Mouse (Mus musculus): ENCODE measurements at regions not wholly inside any gene's neighbourhood (a gene's known extent, or its start where the extent isn't known, plus 50 kb on each side); places are given as distances from the start of the nearest gene placed in this dataset.
"Not testable (repeated sequence)": the region's sequence is repeated elsewhere in the genome, so short reads cannot be mapped to it uniquely, and the experiment has no call there.

DNA sequence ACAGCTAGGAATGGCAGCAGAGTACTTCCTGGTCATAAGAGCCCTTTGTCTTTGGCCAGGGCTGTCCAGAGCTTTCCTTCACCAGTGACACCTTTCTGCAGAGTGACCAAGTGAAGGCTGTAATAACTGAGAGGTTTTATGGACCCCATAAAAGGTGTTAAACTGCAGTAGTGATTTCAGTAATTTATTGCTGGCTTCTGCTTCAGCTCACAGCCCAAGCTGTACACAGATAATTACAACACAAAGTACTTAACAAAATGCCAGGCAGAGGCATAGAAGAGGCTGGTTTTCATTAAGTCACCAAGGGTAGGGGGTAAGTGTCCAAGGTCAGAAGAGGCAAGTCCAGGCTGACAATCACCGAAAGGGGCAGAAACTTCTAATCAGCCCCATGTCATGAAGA, 83.8 kb downstream of the Eif4e start:
- DNase-seq (ENCODE audit: low spot score in 2 of 2), result no peak

DNA sequence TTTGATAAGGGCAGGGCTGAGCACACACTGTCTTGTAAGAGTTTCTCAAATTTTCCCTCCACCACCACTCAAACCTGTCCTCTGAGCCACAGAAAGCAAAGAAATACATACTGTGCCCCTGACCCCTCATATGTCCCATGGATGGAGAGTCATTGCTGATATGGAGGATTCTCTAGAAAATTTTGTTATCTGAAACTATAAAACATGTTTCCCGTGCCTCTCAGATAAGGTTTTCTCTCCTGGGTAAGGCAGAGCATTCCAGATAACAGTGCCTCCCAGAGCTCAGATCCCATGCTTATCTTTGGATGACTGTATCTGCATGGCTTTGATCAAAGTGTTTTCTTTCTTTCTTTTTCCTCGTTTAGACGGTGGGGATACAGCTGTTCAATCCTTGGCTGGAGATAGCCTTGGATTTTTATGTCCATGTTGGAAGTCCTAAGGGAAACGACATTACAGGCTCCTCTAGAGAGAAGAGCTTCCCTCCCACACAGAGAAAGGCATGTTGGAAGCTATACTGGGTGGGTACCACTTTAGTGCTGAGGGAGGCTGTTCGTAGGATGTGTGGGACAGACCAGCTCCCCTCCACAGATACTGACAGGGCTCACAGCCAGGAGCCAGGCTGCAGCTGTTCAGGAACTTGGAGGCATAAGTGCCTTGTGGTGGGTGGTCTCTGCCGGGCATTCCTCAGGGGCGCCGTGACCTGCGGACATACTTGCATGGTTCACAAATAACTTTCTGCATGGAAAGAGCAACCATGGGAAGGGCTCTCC, 87.1 kb downstream of the Eif4e start:
- DNase-seq (ENCODE audit: low spot score in 2 of 2), result no peak

DNA sequence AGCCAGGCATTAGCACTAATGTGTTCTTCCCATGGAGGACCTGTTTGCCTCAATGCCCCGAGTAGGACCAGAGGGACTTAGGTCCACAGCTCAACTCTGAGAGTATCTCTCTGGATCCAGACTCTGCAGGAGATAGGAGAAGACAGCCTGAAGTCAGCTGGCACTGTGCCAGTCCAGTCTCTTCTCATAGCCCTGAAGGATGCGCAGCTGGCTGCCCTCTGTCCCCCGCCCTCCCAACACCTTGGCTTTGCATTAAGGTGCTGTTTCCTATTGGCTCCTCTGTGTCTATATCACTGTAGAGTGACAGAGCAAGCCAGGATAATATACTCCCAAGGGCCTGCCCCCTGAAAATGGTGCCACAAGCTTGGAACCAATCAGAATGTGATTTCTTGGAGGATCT, 87.7 kb downstream of the Eif4e start:
- DNase-seq (ENCODE audit: low spot score in 2 of 2), result no peak

- DNase-seq (ENCODE audit: low spot score in 2 of 2), result no peak
Observed at GRCm38 (mm10) chr3:138614899-138615298, 88.9 kb downstream of the Eif4e start.

GRCm38 (mm10) chr3:138620263-138620662, 94.3 kb downstream of the Eif4e start:
- DNase-seq (ENCODE audit: low spot score in 2 of 2), result no peak

GRCm38 (mm10) chr3:138624128-138624527, 98.1 kb downstream of the Eif4e start:
- no peak for DNase-seq (ENCODE audit: low spot score in 2 of 2)

GRCm38 (mm10) chr3:138626230-138626629, 100.3 kb downstream of the Eif4e start:
- no peak for DNase-seq (ENCODE audit: low spot score in 2 of 2)

DNA sequence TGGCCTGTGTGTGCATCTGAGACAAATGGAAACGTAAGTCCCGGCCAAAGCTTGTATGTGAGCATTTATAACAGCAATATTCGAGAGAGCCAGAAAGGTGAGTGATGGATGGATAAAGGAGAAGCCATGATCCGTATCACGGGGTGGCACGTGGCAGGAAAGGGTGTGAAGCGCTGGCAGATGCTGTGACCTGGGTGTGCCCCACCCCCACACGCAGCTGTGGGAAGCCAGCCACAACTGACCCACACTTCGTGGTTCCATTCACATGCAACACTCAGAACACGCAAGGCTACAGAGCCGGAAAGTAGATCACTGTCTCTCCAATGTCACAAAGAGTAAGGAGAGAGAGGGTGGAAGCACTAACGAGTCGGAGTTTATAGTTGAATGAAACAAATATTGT, 104.3 kb downstream of the Eif4e start:
- DNase-seq (ENCODE audit: low spot score in 2 of 2), result no peak

GRCm38 (mm10) chr3:138632086-138632485, 106.1 kb downstream of the Eif4e start:
- no peak for DNase-seq (ENCODE audit: low spot score in 2 of 2)

- peak in 1 of 2 experiments; percentile 9 for DNase-seq (ENCODE audit: low spot score in 2 of 2)
Observed at GRCm38 (mm10) chr3:138642026-138642425, 100.0 kb upstream of the Tspan5 start.

- DNase-seq (ENCODE audit: low spot score in 2 of 2), result no peak
Observed at GRCm38 (mm10) chr3:138643951-138644285, 98.1 kb upstream of the Tspan5 start.

GRCm38 (mm10) chr3:138644286-138644951, 97.6 kb upstream of the Tspan5 start:
- DNase-seq (ENCODE audit: low spot score in 2 of 2), result peak in 1 of 2 experiments; percentile 9

GRCm38 (mm10) chr3:138645320-138645719, 96.7 kb upstream of the Tspan5 start:
- peak; percentile 7 to 15 for DNase-seq (ENCODE audit: low spot score in 2 of 2)

- DNase-seq (ENCODE audit: low spot score in 2 of 2), result no peak
Observed at GRCm38 (mm10) chr3:138649699-138650098, 92.3 kb upstream of the Tspan5 start.

DNA sequence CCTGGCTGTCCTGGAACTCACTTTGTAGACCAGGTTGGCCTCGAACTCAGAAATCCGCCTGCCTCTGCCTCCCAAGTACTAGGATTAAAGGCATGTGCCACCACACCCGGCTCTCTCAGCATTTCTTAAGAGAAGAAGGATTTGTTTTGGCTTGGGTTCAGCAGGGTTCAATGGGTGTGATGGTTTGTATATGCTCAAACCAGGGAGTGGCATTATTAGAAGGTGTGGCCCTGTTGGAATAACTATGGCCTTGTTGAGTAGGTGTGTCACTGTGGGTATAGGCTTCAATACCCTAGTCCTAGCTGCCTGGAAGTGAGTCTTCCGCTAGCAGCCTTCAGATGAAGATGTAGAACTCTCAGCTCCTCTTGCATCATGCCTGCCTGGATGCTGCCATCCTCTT, 91.3 kb upstream of the Tspan5 start:
- not testable (repeated sequence) for DNase-seq (ENCODE audit: low spot score in 2 of 2)

GRCm38 (mm10) chr3:138651361-138652205, 90.4 kb upstream of the Tspan5 start:
- DNase-seq (ENCODE audit: low spot score in 2 of 2), result no peak

GRCm38 (mm10) chr3:138652206-138652605, 89.8 kb upstream of the Tspan5 start:
- no peak for DNase-seq (ENCODE audit: low spot score in 2 of 2)

GRCm38 (mm10) chr3:138652685-138653084, 89.3 kb upstream of the Tspan5 start:
- no peak for DNase-seq (ENCODE audit: low spot score in 2 of 2)

GRCm38 (mm10) chr3:138653549-138654246, 88.3 kb upstream of the Tspan5 start:
- DNase-seq (ENCODE audit: low spot score in 2 of 2), result no peak

DNA sequence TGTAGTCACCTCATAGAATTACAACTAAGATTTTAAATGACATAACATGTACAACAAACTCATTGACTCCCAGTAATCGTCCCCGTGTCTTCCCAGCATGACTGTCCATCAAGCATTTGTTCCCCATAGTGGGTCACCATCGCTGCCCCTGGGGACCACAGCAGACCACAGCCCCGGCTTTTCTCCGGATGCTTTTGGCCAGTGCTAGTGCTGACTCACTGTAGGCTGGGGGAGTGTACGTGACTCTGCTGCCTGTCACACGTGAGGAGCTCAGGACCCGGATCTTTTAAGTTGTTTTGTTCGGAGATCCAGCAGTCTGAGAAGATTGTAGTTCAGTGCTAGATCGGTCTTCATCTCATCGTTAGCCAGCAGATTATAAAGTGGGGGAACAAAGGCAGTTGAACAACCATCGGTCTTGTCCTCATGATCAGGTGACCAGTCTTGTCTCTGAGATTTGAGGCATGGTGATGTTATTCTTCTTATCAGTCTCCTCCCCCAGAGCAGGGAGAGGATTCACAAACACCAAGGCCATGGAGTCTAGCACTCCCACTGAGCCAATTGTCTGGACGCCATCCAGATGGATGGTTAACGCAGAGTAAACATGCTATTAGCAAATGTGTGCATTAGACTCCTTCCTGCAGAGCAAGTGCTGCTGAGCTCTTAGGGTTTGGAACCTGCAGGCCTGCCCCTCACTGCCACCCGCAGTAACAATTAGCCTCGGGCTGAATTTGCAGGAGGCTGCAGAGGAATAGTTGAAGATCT, 87.2 kb upstream of the Tspan5 start:
- no peak for DNase-seq (ENCODE audit: low spot score in 2 of 2)

- no peak for DNase-seq (ENCODE audit: low spot score in 2 of 2)
Observed at GRCm38 (mm10) chr3:138655479-138655878, 86.5 kb upstream of the Tspan5 start.
